Mouse (Mus musculus) megakaryocyte, embryonic 14.5 days (primary cell): Measurements from ENCODE around the gene Mogat2. TPM values are rescaled to one million over a fixed set of nuclear protein-coding genes. Genes with fewer than 3 reads are reported as not detected.

Experiments
- H3K27me3 ChIP-seq: replicated peaks from 2 replicates; pipeline ENCODE3; 2012; ENCODE audit warnings: inconsistent platforms
- H3K36me3 ChIP-seq: replicated peaks from 2 replicates; pipeline ENCODE3; 2012; ENCODE audit warnings: low read length, inconsistent platforms, mixed read lengths
- H3K4me1 ChIP-seq: 2 replicates; pipeline ENCODE4 v1.6.1; 2012; ENCODE audit warnings: inconsistent platforms
- H3K4me3 ChIP-seq: replicated peaks from 2 replicates; pipeline ENCODE3; 2012; ENCODE audit warnings: moderate library complexity, mild to moderate bottlenecking, inconsistent platforms
- H3K9me3 ChIP-seq: 2 replicates; pipeline ENCODE4 v1.6.1; 2012; ENCODE audit warnings: inconsistent platforms
- FLI1 ChIP-seq: IDR thresholded peaks from 2 replicates; pipeline ENCODE4 v1.6.1; 2012; ENCODE audit warnings: low read length, inconsistent platforms, mixed read lengths
- GATA1 ChIP-seq: IDR thresholded peaks from 3 replicates; pipeline ENCODE4 v1.6.1; 2012; ENCODE audit warnings: mixed read lengths, low read length, inconsistent platforms, borderline replicate concordance
- polyA plus RNA-seq: library from polyadenylated mRNA; stranded (reverse); fragments of >175 nt; gene quantifications from 2 replicates; pipeline ENCODE4 v1.2.3, GENCODE M21; 2012; ENCODE audit warnings: low replicate concordance; ENCODE audit not compliant: insufficient read depth

The Mogat2 gene
- polyA plus RNA-seq, result 0.34 TPM in 1 of 2 replicates, not detected in the other

DNA sequence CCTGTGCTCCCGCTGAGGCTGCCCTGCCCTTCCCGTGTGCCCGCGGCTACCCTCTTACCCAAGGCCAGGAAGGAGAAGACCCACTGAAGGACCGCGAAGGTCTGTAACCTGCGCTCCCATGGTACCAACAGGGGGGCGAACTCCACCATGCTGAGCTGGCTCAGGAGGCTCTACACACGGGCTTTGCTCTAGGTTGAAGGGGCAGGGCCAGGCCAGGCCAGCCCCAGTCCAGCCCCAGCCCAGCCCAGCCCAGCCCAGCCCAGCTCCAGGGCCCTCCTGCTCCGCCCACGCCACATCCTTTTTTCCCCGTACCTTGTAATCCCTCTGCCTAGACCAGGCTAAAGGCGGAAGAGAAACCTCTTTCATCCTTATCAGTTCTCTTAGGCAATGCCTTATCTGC, at the start of gene Mogat2:
Mogat2 (minus strand) TSS at position 203 of the 400 bp plus-strand sequence.
- H3K4me1 ChIP-seq, result peaks cover 9% of the 10 kb centered on the region
- no peak for TF ChIP-seq GATA1
- no peak for TF ChIP-seq FLI1
- no peaks in the 10 kb centered on the region for H3K9me3 ChIP-seq
- no peaks in the 10 kb centered on the region for H3K36me3 ChIP-seq
- peaks cover 64% of the 10 kb centered on the region for H3K27me3 ChIP-seq
- peak within 1 kb of the TSS; percentile 39 for H3K4me3 ChIP-seq

DNA sequence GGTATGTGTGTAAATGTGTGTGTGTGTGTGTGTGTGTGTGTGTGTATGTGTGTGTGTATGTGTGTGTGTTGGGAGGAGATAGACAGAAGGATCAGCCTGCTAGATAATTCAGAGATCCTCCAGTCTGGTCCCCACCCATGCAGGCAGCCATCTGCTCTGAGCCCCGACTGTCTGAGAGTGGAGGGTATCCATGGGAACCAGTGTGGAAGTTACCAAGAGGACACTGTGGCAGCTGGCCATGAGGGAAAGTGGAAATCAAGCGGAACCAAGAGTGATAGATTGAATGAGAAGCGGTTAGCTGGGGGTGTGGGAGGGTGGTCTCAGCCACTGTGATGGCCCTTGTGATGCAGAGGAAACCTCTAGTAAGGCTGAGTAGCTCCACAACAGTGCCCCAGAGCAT, 48.9 kb upstream of the Mogat2 start:
- no peaks in the 10 kb centered on the region for H3K36me3 ChIP-seq
- no peak overlapping the region for H3K4me3 ChIP-seq
- no peaks in the 10 kb centered on the region for H3K4me1 ChIP-seq
- TF ChIP-seq GATA1 (no peak), FLI1 (no peak)
- peaks cover 60% of the 10 kb centered on the region for H3K27me3 ChIP-seq
- peaks cover 23% of the 10 kb centered on the region for H3K9me3 ChIP-seq

DNA sequence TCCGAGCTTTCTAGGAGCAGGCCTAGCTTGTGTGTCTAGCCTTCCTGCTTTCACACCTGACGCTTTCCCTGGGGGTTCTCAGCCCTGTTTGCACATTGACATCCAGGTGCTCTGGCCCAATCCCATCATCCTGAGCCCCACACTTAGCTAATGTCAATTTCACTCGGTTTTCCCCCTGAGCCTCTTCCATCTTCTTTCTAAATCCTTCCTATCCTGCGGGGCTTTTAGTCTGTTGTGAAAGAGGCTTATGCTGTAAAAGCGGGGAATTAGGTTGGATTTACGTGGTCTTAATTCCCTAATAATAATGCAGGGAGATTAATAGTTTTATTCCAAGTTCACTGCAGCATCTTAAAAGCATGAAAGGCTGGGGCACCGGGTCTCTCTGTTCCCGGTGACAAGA, 41.2 kb upstream of the Mogat2 start:
- Histone ChIP-seq H3K36me3 (no peaks in the 10 kb centered on the region), H3K27me3 (peaks cover 75% of the 10 kb centered on the region), H3K4me3 (no peak overlapping the region), H3K4me1 (peaks cover 7% of the 10 kb centered on the region), H3K9me3 (peaks cover 1% of the 10 kb centered on the region; the same call in 1 of the 2 replicates)
- TF ChIP-seq FLI1, result no peak
- TF ChIP-seq GATA1, result no peak

DNA sequence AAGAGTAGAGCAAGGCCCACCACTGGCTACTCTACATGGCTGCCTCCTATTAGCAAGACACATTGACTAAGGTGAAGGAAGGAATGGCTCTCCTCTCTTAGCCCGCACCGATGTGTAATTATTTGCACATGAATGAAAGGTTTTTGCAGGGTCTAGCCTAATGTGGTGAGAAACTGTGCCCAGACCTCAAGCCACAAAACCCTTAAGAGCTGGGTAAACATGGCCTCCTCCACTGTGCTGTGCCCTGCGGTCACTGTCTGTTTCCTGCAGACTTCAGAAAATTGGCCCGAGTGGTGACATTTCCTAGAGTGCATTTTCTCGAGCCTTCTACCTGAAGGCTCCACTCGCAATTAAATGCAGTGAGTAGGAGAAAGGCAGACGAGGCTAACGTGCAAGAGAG, 39.9 kb upstream of the Mogat2 start:
- Histone ChIP-seq H3K36me3 (no peaks in the 10 kb centered on the region), H3K9me3 (no peaks in the 10 kb centered on the region), H3K27me3 (peaks cover 78% of the 10 kb centered on the region), H3K4me3 (peak overlapping the region; percentile 17), H3K4me1 (peaks cover 7% of the 10 kb centered on the region)
- TF ChIP-seq FLI1 (no peak), GATA1 (no peak)

DNA sequence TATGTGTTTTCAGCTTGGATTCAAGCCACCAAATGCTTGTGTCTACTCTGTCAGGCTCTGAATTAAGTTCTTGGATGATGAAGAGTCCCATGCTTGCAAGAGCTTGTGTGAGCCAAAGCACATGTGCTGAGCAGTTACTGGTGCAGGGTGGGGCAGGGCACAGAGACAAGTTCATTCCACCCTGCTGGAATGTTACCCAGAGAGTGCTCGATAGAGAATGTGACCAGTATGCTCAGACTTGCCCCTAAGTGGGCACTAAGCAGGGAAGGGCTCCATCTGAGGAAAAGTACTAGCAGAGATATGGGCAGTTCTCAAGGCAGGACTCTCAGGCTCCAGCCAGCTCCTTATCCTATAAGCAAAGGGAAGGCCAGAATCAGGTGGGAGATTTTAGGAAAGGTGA, 38.3 kb upstream of the Mogat2 start:
- Histone ChIP-seq H3K27me3 (peaks cover 81% of the 10 kb centered on the region), H3K4me3 (no peak overlapping the region), H3K9me3 (no peaks in the 10 kb centered on the region), H3K36me3 (no peaks in the 10 kb centered on the region), H3K4me1 (peaks cover 7% of the 10 kb centered on the region)
- TF ChIP-seq FLI1 (no peak), GATA1 (no peak)

DNA sequence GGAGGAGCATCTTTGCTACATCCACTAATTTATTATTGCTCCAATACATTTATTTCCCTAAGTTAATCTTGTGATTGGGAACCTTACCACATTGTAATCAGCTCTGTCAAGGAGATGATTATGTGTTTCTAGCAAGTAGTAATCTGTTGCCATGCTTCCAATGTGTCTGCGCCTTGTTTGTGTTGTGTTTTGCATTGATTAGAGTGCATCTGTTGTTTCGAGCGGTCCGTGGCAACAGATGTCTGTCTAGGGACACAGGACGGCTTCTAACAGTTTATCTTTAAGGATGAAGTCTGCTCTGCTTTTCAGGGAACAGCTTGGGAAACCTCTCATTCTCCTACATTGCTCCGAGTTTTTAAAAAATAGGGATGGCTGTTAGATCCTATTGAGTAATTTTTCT, 36.7 kb upstream of the Mogat2 start:
- no peaks in the 10 kb centered on the region for H3K9me3 ChIP-seq
- H3K4me3 ChIP-seq, result no peak overlapping the region
- H3K27me3 ChIP-seq, result peaks cover 85% of the 10 kb centered on the region
- no peaks in the 10 kb centered on the region for H3K36me3 ChIP-seq
- H3K4me1 ChIP-seq, result peaks cover 7% of the 10 kb centered on the region
- TF ChIP-seq FLI1 (no peak), GATA1 (no peak)

DNA sequence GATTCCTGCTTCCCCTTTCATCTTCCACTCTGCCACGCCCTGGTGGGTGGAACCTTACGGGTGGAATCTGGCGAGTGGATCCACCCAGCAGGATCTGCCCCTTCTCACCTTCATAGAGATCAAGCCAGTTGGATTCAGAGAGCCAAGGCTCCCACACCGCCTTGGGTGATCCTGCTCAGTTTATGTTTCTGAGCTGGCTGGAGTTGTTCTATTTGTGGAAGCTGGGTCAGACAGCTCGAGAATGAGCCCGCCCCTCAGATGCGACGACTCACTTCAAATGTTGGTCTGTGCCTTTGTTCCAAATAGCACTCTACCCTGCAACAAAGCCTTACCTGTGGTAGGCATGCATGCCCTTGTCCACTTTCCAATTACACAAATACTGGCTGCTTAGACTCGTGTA, 33.2 kb upstream of the Mogat2 start:
- no peaks in the 10 kb centered on the region for H3K36me3 ChIP-seq
- no peaks in the 10 kb centered on the region for H3K9me3 ChIP-seq
- no peak overlapping the region for H3K4me3 ChIP-seq
- peaks cover 24% of the 10 kb centered on the region for H3K4me1 ChIP-seq
- TF ChIP-seq GATA1 (no peak), FLI1 (no peak)
- peaks cover 86% of the 10 kb centered on the region for H3K27me3 ChIP-seq

DNA sequence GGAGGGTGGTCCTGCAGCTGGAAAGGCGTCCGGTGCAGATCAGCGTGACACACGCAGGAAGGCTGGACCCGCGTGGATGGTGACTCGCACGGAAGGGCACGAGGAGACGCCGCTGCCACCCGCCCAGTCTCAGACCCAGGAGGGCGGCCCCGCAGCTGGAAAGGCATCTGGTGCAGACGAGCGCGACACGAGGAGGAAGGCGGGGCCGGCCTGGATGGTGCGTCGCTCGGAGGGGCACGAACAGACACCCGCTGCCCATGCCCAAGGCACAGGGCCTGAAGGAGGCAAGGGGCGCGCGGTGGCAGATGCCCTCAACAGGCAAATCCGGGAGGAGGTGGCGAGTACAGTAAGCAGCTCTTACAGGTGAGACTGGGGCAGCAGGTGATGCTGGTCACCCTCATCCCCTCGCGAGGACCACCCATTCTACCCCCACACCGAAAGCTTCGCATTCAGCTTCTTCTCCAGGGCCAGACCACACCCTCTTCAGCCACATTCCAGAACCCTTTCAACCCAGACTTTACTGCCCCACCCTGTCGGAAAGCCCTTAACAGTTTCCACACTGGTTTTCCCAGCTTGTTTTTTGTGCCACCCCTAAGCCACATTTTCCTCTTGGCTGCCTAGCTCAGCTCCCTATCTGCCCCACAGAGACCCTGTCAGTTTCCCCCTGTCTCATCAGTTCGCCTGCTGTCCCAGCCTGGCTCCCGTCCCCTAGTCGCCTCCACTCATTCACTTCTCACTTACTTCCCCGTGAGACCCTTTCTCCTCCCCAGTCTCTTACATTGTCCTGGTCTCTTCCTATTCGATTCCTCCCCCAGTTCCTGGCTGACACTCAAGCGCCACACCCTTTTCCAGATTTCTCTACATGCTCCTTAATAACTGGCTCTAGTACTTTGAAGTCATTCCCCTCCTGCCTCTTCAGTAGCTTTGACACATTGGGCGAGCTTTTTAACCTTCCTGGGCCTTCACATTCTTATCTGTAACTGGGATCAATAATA, 30.8 kb upstream of the Mogat2 start:
- H3K4me1 ChIP-seq, result peaks cover 24% of the 10 kb centered on the region
- H3K4me3 ChIP-seq, result peak overlapping the region; percentile 65
- no peak for TF ChIP-seq FLI1
- H3K9me3 ChIP-seq, result no peaks in the 10 kb centered on the region
- H3K27me3 ChIP-seq, result peaks cover 91% of the 10 kb centered on the region
- H3K36me3 ChIP-seq, result no peaks in the 10 kb centered on the region

DNA sequence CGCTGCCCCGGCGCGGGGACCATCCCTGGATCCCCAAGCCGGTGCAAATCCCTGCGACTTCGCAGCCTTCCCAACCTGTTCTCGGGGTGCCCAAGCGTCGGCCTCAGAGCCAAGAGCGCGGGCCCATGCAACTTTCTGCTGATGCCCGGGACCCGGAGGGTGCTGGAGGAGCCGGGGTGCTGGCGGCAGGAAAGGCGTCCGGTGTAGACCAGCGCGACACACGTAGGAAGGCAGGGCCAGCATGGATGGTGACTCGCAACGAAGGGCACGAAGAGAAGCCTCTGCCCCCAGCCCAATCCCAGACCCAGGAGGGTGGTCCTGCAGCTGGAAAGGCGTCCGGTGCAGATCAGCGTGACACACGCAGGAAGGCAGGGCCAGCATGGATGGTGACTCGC, 30.1 kb upstream of the Mogat2 start:
- H3K4me1 ChIP-seq, result peaks cover 24% of the 10 kb centered on the region
- no peaks in the 10 kb centered on the region for H3K9me3 ChIP-seq
- H3K36me3 ChIP-seq, result no peaks in the 10 kb centered on the region
- peak overlapping the region; percentile 69 for H3K4me3 ChIP-seq
- TF ChIP-seq GATA1, result no peak
- no peak for TF ChIP-seq FLI1
- peaks cover 90% of the 10 kb centered on the region for H3K27me3 ChIP-seq

DNA sequence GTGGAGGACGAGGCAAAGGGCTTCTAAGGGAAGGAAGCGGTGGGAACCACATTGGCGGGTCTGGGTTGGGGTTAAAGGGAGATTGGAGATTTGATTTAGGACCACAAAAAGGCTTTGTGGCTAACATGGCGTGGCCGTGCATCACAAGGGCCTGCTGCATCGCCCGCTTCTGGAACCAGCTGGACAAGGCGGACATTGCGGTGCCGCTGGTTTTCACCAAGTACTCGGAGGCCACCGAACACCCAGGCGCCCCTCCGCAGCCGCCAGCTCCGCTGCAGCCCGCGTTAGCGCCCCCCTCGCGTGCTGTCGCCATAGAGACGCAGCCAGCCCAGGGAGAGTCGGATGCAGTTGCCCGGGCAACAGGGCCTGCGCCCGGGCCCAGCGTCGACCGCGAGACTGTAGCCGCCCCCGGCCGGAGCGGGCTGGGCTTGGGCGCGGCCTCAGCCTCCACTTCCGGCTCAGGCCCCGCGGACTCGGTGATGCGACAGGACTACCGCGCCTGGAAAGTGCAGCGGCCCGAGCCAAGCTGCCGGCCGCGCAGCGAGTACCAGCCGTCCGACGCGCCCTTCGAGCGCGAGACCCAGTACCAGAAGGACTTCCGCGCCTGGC, 29.6 kb upstream of the Mogat2 start:
- no peak for TF ChIP-seq GATA1
- no peak for TF ChIP-seq FLI1
- Histone ChIP-seq H3K4me1 (peaks cover 24% of the 10 kb centered on the region), H3K4me3 (peak overlapping the region; percentile 69), H3K36me3 (no peaks in the 10 kb centered on the region), H3K9me3 (no peaks in the 10 kb centered on the region), H3K27me3 (peaks cover 89% of the 10 kb centered on the region)
